Mouse (Mus musculus) urinary bladder, postnatal 36 days (tissue): ENCODE data around the gene Acp1.

ENCODE experiments used
- DNase-seq, 2 experiments: peaks; one replicate each; pipeline ENCODE4 v3.0.0; 2022; ENCODE audit warnings: low spot score in 2 of 2, mixed read lengths in 1 of 2

Gene Acp1

DNA sequence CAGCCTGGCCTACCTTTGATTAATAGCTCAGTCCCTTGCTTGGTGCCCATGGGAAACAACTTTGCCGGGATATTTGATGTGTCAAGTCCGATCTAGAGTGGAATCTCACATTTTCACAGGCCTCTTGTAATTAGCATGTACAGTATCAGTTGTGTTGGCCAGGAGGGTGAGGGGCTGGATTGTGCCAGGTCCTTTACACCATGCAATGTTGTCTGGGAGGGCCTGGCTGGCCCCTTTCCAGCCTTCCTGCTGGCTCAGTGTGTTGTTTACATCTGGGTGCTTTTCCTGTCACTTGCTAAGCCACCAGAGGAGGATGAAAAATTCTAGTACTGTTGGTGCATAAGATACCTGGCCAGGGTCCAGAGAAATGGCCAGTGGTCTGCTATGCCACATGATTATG, 47.0 kb downstream of the Acp1 start:
- DNase-seq = no peak

DNA sequence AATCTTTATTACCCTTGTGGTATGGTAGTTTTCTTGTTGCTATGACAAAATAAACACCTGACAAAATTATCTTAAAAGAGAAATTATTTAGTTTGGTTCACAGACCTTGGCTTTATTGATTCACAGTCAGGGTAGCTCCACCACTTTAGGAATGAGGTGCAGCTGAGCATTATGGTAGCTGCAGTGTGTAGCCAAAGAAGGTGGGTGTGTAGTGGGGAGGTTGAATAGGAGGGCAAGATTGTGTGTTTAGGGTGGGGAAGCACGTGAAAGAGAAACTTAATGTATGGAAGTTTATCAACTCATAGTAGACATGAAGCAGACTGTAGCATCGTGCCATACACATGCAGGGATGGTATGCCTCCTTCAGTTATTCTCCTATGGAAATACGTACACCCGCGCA, 55.2 kb downstream of the Acp1 start:
- no peak for DNase-seq

DNA sequence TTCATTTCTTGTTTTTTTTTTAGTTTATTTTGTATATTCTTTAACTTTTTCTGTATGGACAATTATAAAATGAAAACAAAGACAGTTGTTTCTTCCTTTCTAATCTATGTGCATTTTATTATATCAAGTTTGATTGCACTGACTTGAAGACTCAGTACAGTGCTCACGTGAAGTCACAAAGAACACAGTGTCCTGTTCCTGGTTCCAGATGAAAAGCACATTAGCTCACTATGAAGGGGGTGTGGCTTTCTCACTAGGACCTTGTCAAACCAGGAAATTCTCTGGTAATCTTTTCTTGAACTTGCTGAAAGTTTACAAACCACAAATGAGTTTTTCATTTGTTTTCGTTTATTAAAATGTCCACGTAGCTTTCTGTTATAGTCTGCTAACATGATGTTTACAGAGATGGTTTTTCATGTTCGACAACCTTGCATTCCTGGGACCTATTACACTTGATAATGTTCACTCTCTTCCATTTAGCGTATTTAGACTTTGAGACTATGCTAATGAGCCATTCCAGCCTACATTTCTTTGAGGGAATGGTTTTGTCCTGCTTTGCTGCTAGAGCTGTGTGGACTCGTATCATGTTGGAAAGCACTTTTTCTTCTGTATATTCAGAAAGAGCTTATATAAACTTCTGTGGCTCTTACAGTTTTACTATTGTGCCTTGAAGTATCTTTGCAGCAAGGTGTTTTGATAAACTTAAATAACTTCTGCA, 55.8 kb downstream of the Acp1 start:
- no peak for DNase-seq

DNA sequence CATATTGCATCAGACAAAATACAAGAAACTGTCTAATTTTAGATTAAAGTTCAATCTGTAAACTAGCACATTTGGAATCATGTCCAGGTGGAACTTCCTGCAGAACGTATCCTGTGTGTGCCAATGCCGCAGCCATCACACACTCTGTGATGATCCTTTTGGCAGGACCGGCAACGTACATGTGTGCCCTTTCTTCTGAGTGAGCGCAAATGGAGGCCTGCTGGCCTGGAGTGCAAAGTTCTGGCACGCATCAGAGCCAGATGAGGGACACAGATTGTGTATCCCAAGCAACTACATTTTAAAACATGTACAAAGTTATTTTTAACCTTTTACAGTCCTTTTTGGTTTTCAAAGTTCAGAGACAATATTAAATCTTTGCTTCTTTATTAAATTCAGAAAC, 59.5 kb downstream of the Acp1 start:
- no peak for DNase-seq

DNA sequence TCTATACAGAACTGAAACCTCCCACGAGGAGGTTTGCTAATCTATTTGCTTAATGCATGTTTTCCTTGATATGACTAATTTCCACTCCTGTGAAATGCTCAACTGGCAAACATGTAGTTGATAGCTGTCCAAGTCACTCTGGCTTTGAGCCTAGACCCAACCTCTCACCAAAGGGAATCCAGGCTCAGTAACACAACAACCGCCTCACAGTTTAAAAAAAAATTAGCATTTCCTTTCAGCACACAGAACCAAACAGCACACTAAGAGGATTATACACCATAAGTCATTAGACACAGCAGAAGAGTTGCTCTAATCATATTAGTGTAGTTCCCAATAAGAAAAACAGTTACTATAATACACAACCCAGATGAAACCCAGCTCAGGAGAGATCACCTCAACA, 60.5 kb downstream of the Acp1 start:
- peak in 1 of 2 experiments; percentile 26 for DNase-seq

DNA sequence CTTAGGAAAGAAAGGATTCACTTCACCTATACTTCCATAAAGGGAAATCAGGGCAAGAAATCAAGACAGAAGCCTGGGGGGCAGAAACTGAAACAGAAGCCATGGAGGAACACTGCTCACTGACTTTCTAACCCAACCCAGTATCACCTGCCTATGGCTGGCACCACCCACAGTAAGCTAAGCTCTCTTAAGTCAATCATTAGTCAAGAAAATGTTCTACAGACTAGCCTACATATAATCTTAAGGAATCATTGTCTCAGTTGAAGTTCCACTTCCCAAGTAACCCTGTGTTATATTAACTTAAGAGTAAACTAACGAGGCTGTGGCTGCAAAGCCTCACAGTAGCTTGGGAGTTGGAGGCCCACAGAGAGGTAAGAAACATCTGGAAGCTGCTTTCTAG, 62.9 kb downstream of the Acp1 start:
- no peak for DNase-seq
